Mouse (Mus musculus) spleen, adult 18-20 months (tissue): ENCODE measurements at regions not wholly inside any gene's neighbourhood (a gene's known extent, or its start where the extent isn't known, plus 50 kb on each side); places are given as distances from the start of the nearest gene placed in this dataset.
"Not testable (repeated sequence)": the region's sequence is repeated elsewhere in the genome, so short reads cannot be mapped to it uniquely, and the experiment has no call there.

Experiments used
- DNase-seq, 2 experiments: peaks; one replicate each; pipeline ENCODE4 v3.0.0; 2022; ENCODE audit warnings: mixed read lengths in 2 of 2

DNA sequence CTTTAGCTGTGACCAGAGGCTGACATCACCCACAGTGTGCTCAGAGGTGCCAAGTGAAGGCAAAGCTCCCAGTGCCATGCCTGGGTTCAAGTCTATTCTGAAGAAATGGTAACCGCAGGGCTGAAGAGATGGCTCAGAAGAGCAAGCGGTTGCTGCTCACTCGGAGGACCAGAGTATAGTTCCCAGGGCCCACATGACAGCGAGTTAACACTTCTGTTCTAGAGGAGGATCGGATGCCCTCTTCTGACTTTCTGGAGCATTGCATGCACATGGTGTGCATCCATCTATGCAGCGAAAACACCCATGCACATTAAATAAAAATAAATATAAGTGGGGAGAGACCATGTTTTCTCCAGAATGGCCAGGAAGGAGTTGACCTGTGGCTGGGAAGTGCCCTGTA lies 209.5 kb downstream of the Sorl1 start:
- no peak for DNase-seq

DNA sequence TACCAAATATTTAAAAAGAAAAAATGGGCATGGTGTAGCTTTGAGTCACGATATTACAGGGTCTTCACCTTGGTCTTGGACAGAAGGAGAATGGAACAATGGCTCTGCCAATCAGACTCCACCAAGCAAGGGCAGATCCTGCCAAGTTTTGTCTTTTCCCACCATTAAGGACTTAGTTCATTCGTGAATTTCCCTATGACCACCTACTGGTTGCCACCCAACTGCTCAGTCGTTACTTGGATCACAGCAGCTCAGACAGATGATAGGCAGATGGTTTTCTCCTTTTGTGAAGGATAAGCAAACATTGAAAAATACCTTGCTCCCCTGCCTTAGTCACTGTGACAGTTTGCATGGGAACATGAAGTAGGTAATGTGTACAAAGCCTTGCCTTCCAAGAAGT lies 210.2 kb downstream of the Sorl1 start:
- DNase-seq = no peak

DNA sequence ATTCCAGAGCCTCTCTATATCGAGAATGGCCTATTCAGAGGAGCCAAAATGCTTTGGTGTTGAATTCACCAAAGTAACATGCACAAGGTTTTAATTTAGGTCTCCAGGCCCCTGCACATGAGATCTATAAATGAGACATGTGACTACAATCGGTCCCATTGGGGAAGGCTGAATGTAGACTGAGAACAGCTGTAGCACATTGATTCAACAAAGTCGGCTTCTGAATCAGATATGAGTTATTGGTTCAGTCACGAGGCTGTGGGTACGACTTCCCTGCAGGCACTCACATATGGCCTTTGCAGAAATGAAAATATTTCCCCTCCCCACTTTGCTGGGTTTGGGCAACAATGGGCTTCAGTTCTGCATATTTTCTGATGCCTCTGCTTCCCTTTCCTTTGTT lies 211.6 kb downstream of the Sorl1 start:
- no peak for DNase-seq

DNA sequence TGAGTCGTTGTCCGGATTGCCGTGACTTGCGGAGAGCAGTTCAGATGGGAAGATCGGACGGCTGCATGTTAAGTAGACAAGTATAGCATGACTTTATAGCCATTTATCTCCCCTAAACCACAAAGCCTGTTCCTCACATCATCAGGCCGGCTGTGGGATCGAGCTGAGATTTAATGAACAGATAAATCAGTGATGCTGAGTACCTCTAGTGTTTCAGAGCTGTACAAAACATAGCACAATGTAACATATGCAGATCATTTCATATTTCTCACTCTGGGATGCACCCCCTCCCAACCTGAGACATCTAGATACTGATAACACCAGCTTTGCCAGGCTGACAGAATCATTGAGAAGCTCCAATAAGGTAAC lies 223.5 kb downstream of the Sorl1 start:
- no peak for DNase-seq

DNA sequence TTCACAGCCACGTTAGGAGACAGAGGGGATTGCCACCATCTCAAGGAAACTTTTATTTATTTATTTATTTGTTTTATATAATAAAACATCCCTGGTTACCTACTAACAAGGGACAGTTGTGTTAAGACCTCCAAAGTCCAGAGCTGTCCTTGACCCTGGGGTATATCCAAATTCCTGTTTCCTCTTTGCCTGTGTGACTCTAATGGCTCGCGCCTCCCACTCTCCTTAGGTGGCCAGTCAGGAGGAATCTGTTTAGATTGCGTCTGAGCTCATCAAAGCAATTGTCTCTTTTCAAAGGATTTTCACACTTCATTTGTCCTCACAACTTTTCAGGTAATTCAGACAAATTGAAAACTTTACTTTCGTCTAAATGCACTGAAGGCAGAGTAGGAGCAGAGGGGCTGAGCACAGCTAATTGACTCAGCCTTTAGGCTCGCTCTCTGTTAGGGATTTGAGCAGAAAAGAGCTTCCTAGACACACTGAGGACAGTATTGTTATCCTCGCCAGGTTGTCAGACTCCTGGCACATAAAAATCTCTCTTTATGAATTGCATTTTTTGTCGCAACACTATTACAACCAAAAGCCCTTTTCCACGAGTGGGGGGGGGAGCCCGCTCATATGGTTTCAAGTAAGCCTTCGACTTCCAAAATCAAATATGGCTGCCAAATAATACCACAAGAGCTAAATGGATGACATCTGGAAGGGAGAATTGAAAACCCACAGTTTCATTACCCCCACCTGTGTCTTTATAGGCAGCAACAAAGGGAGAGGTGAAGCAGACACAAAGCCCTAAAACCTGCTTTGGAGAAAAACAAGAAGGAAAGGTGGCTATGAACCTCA lies 224.1 kb downstream of the Sorl1 start:
- DNase-seq = no peak

DNA sequence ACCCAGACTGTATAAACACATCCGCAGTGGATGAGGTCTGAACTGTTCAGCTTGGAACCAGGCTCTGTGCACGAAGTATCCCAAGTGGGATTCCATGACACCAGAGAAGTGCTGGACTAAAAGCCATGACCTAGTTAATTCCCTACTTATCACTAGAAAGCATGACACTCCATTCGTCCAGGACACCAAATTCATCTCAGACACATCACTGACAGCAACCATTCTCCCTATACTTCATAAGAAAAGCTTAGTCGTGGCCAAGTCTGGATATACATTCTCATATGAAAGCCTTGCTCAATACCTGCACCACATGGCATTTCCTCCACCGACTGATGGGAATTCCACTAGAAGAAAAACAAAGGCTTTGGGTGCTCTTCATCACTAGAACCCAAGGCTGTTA lies 229.0 kb downstream of the Sorl1 start:
- no peak for DNase-seq

DNA sequence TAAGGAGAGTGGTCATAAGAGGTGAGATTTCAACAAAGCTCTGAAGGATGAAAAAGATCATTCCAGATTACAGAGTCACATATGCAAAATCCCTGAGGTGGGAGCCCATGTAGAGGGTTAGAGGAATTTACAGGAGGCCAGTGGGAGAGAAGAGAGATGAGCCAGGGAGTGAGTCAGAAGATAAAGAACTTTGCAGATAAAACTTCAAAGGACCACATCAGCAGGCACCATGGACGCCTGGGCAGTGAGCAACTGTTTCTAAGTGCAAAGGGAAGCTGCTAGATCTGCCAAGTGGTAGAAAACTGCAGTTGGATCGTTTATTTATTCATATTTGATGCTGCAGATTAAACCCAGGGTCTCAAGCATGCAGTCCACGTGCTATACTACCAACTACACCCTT lies 231.3 kb downstream of the Sorl1 start:
- no peak for DNase-seq

DNA sequence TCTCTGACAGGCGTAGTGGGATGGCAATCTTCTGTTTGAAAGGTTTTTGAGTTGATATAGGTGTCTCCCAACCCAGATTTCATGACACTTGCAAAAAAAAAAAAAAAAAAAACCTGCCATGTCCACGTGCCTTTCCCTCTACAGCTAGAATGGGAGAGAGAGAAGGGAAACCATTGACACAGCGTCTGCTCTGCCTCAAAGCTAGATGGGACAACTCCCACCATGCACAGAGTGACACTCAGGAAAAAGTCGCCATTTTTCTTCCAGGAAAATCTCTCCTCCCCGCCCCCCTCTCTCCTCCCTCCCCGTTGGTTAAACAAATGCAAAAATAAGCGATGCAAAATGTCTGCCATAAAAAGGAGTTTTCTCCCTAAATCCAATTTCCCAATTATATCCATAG lies 232.9 kb downstream of the Sorl1 start:
- no peak for DNase-seq

DNA sequence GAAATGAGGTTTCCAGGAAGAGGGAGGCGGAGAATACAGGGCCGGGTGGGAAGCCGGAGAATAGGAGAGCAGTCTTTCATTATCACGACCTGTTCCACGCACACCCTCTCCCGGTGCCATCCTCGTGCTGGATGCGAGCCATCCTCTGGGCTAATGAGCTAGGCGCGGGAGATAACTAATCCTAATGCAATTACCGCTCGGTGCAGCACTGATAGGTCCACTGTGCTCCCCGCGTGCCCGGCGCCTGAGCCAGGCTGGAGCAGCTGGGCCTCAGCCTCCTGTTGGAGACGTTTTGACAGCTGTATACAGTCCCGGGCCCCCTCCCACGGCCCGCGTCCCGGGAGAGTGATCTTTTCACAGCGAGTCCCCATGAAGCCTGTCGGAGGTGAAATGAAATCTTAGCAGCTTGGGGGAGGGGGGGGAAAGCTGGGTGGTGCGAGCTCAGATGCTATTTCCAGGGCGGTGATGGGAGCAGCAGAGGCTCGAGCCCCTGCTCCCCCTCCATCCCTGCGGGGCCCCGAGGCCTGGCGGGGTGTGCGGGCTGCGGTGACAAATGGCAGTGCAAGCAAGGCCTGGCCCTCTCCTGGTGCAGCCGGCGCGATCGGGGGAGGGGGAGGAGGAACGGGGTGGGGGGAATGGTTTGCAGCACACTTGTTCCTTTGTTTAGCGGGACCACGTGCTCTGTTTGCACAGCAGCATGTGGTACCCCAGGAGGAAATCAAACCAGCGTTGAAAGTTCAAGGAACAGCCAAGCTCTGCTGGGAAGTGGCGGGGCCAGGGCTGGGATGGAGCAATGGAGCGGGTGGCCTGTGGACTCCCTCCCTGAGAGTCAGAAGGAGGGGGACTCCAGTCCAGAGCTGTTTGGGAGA lies 233.6 kb downstream of the Sorl1 start:
- DNase-seq = peak in 1 of 2 experiments; percentile 2

DNA sequence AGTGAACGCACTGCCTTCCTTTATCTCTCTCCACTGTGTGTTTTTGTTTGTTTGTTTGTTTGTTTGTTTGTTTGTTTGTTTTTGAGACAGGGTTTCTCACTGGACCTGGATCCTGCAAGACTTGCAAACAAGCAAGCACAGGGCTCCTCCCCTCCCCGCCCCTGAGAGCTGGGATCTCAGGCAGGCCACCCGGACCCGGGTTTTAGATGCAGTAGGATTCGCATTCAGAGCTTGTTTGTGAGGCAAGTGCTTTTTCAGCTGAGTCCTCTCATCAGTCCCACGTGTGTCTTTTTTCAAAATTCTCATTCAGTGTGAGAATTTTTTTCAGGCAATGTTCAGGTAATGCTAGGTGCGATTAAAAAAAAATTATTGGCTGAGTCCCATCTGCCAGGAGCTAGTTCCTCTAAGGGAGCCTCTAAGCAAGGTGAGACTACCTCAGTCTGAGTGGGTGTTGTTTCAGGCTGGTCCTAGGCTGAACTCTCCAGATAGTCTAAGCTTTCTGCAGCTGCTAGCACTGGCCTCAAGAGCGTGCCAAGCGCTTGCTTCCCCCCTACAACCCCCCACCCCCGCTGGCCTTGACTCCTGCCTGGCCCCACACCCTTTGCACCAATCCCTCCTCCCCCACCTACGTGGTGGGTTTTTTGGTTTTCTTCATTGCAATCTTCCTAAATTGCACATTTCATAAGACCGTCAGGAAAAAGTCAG lies 234.4 kb downstream of the Sorl1 start:
- DNase-seq = no peak

DNA sequence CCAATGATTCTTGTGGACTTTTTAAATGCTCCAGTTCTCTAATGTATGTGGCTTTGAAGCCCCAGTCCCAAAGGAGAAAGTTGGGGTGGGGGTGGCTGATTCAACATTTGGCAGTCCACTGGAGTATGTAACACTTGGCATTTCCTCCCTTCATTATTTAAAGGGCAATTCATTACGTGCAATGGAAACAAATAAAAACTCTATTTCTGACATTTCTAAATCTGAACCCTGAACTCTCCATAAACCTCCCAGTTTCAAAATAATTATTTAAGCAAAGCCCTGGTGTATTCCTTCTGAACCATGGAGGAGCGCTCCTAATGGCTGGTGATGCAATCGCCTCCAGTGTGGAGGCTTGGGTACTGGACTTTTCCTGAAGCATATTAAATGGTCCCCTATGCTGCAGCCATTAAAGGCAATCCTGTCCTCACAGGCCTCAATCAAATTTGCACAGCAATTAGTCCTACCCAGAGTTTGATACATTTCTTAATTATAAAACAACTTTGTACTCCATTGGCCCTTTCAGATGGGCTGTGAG lies 235.4 kb downstream of the Sorl1 start:
- DNase-seq = no peak

DNA sequence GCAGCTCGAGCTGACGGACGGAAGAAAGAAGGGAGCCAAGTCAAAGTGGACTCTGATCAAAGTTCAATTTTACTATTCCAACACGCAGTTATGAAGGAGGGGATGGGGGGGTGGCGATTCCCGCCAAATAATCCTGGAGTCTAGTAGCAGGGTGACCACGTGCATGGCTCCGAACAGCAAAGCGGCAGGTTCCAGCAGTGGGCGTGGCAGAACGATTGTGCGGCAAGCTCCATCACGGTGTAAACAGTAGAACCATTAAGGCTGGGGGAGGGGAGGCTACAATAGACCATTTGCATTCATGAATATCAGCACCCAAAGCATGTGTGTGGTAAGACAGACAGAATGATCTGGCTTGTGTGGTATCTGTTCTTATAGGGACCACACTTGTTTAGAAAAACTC lies 237.6 kb downstream of the Sorl1 start:
- DNase-seq = not testable (repeated sequence)

DNA sequence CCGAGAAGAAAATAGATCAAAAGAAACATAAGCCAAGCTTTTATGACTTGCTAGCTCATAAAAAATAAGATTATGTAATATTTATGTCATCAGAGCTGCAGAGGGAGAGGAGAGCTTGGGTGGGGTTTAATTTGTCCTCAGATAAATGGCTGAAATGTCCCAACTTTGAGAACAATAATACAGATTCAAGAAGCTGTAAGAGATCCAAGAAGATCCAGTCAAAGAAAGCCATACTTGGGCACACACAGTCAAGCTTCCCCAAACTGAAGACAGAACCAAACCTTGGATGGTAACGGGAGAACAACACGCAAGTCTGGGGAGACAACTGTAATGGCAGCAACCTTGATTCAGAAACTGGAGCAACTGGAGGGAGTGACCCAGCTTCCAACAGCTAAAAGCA lies 243.6 kb downstream of the Sorl1 start:
- DNase-seq = no peak

DNA sequence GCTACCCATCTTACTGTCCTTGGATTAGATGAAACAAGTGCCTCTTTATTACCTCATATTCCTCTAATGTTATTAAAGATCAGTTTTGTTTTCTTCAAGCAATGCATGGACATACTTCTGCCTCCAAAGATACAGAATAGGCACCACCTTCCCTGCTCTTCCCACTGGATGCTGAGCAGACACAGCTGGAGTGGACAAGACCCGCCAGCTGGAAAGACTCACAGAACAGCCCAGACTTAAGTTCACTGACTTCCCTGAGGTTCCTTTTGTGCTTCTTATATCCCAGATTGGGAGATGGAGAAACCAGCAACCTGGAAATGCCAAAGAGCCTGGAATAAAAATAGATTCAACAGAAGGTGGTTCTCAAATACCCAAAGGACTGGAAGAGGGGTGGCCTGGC lies 245.0 kb downstream of the Sorl1 start:
- no peak for DNase-seq

DNA sequence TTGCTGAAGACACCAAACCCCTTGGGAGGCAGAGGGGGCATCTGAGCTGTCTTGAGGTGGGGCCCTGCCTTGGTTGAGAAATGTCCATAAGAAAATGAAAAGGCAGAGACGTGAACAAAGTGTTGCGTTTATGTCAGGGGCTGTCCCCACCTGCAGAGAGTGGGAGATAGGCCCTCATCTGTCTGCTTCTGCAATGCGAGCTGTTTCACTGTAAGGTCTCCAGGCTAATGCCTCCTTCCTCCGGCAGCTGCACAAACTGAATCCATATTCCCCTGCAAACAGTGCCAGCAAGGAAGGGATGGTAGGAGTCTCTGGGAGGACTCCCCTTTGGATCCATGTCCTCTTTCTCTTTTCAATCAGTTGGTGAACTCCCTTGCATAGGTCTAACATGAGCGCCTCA lies 263.0 kb downstream of the Sorl1 start:
- no peak for DNase-seq

DNA sequence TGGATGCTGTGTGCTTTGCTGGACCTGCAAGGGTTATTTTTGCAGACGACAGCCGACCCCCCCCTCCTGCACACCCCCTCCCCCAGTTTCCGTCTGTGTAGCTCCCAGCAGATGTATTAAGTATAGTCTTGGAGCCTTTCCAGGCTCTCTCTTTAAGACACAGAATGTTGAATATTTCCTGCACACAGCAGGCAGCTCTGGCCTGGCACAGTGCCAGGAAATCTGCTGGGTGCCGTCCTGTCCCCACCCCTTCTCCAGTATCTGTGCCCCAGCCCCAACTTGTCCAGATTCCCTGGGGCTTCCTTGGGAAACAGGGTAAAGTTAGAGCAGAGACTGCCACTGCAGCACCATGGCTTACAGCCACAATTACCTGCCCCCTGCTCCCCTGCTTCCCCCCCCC lies 263.4 kb downstream of the Sorl1 start:
- DNase-seq = no peak

DNA sequence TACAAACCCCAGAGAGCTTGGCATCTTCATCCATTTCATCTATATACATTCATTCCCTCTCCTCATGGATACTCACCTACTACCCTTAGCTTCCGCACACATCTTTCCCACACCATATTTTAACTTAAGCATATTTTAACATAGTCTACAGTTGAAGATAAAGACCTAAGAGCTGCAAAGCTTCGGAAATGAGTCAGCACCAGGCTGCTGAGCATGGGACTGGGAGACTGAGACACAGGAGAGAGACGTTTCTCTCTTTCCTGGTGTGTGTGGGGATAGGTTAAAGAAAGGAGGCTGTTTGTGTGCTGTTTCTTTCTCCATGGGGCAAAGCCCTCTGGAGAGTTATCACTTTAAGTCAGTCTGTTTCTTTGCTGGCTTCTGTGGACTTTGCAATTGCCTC lies 264.3 kb downstream of the Sorl1 start:
- no peak for DNase-seq

DNA sequence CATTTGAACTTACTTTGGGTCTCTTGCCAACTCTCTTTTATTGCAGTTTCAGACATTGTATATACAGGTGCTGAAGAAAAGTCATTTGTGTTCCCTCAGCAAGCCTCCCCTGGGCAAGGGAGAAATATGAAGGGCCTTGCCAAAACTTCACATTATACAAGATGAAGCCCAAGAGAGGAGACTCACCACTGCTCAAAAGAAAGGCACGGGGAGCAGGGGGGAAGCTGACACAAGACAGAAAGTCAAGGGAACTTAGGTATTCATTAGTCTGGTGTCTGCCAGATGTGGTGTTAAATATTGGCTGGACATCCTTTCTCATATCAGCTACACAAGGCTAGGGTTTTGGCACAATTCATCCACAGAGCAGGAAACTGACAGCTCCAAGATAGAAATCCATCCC lies 272.0 kb downstream of the Sorl1 start:
- DNase-seq = no peak

DNA sequence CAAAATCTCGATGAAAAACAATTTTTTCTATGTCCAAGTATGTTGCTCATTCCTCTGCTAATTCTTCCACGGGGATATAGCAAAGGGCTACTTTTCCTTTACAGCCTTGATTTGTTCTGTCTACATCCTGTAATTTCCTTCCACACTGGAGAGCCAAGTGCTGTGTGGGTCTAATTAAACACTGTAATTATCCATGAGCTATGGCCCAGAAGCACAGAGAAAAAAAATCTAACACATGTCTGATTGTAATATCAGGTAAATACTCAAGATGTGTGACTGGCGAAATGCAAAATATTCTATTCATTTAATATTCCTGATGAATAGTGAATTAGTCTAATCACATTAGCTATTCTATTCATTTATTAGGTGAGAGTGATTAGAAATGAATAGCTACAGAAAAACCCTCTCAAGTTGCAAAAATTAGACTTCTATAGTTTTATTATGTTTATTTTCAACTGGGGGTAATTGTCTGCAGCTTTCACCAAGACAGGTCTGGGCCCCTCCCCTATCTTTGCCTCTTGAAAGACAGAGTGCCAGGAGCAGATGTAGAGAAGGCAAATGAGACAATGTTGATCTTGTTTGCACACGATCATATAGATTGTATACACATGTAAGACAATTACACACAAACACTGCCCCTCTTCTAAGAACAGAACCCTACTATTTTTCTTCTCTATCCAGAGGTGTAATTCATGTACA lies 274.3 kb downstream of the Sorl1 start:
- no peak for DNase-seq

DNA sequence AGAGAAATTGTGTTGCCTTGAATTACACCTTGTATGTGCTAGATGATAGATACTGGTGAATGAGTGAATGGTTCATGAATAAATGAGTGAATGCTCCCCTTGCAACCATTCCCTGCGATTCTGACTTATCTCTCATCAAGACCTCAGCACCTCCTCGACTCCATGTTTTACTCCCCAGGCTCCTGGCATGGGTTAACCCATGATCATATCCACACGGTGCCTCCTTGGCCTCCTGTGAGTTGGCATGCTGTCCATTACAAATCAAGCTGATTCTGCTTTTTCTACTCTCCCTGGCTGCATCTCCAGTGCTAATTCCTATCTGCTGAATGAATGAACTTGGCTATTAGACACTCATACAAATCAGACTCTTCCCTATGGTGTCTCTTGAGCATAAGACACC lies 279.5 kb downstream of the Sorl1 start:
- no peak for DNase-seq

DNA sequence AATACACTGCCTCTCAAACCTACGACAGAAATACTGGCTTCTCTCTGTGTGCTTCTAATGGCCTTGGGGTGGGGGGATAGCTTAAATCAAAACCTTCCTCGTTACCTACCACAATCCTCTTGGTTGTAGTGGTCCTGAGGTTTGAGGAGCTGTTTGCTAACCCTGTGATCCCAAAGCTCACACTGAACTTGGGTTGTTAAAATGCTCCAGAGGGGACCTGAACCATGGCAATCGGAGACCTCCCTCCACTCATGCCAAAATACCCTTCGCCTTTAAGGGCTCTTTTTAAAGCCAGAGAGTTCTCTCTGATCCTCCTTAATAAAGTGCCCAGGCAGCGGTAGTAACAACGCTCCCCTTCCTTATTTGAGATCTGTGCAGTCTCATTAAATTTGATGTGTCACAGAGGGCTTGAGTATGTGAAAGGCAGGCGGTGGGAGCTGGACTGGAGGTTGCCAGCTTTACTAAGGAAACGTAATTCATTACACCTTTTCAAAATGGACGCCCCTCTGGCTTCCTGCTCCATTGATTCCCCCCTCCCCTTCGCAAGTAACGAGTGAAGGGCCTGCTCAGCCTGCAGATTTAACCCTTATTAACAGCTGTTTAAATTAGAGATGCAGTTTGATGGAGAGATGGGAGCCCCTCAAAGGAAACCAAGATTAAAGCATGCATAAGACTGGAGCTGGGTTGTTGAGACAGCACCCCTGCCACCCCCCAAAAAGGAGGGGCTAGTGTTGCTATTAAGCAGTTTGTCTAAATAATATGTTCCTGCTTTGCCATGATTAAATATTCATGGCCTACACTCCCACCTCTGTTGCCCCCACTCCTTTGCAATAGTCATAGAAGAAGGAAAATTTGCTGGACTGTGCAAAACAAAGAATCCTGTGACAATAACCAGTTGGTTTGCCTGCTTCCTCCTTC lies 289.4 kb downstream of the Sorl1 start:
- DNase-seq = no peak

DNA sequence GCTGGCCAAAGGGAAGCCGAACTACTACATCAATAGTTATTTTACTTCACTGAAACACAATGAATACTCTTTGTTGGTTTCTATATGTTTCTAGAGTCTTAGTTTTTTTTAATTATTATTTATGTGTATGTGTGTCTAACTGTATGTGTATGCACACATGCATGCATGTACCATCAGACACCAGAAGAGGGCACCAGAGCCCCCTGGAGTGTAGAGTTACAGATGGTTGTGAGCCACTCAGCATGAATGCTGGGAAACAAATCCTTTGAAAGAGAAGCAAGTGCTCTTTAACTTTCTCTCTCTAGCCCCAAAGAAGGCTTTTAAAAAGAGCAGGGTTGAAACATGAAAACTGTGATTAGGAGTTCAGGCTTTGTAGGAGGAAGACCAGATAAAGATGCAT lies 290.7 kb downstream of the Sorl1 start:
- no peak for DNase-seq
